Mouse (Mus musculus) naive thymus-derived CD4-positive, alpha-beta T cell, adult 2 months (primary cell): ENCODE measurements around the gene Slc25a11.
A peak's percentile ranks its signal among the peaks of the same experiment; 100 is the strongest.

Source experiments
- DNase-seq: peaks from one replicate; pipeline ENCODE4 v3.0.0-alpha.2; 2011; ENCODE audit warnings: low read depth

Gene Slc25a11

DNA sequence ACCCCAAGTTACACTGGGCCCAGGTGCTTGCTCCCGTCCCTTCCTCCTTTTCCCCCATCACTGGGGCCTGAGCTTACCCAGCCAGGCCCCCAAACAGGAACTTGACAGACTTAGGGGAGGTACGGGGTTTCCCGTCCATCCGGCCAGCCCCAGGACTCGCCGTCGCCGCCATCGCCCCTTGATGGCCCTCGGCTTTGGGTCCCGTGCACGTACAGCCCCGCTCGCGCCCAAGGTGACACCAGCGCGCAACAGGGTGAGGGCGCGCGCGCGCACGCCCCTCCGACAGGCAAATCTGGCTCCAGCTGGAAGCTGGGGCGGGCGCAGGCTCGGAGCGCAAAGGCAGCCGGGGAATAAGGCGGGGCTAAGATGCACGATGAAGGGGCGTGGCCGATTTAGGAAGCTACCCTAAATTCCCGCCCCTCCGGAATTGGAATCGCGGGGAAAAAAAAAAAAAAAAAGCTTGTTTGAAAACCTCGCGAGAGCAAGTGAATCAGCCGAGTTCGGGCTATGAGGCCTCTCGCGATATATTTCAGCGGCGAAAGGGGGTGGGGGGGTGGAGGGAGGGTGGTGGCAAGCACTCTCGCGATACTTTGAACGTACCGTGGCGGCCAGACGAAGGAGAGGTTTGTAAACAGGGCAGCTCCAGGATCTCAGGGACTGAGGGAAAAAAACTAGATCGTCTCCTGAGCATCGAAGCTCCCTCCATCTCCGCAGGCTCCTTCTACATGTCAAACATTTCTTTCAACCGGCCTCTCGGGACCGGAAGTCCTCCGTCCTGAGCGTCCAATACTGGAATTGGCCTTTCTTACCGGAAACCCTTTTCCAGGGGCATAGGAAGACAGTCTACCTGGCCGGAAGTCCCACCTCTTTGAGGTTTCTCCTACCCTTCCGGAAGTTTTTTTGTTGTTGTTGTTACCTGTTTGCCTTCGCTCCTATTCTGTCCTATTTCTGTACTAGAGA is at the start of gene Slc25a11, which contains the start of gene Rnf167:
Gene Slc25a11, minus strand, starts transcription at position 789 of the 960 bp plus-strand sequence.
Gene Rnf167, plus strand, starts transcription at position 545 of the 960 bp plus-strand sequence.
- DNase-seq: peak; percentile 98

DNA sequence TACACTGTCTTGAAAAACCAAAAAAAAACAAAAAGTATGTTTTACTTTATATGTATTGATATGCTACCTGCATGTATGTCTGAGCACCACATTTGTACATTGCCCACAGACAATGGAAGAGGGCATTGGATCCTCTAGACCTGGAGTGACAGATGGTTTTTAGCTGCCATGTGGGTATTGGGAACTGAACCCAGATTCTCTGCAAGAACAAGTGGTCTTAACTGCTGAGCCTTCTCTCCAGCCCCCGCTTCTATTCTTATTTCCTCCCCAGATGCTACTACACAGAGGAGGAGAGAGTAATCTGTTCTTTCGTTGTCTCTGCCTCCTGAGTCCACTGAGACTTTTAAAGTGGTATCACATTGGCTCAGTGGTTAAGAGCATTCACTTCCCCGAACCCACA is 46.2 kb upstream of the Slc25a11 start:
- DNase-seq: no peak

DNA sequence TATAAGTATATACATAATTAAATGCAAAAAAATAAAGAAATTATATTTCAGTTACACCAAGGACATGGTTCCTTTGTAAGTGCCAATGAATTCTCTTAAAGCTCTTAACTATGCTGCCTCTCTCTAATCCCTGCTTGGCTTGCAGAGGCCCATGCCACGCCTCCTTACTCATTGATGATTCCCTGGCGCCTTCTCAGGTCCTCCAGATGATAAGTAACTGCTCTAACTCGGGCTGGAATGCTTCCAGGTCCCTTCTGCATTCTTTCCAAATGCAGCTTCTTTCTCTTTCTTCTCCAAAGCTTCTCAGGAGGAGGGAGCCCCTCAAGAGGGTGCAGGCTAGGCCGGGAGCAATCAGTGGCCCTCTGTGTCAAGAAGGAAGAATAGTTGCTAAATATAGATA is 42.3 kb upstream of the Slc25a11 start:
- no peak for DNase-seq

DNA sequence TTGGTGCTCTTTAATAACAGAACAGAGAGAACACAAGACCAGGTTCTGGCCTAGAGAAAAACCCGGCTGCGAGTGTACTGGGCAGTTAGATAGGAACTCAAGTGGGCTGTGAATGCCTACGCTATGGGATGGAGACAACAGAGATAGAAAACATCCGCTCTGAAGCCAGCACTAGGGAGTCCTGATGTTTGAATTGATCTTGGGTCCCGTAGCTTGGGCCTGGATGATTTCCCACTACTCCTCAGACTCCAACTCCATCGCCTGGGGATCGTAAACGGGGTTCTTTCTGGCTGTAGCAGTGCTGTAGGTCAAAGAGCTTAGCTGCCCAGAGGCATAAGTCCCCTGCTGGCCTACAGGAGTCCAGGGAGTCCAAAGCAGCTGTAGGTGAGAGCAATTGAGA is 41.1 kb upstream of the Slc25a11 start:
- DNase-seq: no peak

DNA sequence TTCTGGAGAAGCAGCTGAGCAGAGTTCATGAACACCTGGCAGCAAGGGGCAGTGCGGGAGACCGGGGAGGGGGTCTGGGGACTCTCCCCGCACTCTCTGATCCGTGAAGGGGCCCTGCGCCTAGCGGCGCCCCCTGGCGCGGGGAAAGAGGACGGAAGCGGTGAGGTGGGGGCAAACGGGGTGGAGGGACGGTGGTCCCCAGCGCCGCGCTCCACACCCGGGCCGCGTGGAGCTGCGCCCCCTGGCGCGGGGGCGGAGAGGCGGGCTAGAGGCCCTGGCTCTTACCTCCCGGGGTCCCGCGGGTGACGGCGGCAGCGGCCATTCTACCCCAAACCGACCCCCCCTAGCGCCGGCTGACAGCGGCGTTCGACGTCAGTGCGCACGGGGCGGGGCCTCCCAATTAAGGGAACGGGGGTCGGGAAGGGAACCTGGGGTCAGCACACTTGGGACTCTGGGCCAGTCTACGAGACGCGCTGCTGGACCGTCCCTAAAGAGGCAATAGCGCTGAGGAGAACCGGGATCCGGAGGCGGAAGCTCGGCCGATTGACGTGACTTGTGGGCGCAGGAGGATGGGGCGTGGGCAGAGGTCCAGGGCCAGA is 40.4 kb upstream of the Slc25a11 start, which contains the start of gene Camta2:
Gene Camta2, minus strand, starts transcription at position 505 of the 599 bp plus-strand sequence.
- peak; percentile 79 for DNase-seq

DNA sequence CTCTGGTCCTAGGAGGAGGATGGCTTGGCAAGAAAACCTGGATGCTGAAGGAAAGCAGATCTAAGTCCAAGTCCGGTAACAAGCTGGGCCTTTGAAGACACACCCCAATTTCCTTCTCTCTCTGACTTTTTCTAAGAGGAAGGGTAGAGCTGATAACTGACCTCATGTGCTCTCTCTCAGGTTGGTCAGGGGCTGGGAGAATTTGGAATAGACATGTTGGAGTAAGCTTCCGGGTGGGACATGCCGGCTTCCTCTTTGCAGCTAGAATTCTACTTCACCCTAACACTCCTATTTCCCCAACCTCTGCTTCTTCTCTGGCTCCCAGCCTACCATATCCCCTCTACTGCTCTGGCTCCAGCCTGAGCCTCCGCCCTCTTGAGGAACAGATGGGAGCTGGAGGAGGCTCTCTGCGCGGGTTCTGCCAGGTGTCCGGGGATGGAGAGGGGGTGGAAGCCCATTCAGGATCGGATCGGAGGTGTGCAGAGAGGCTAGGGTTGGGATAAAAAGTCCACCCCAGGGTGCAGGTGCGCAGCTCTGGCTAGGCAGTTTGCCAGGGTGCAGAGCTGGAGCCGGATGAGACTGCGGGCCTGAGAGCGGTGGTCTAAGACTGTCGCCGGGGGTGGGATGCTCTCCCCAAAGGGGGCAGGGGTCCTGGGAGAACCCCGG is 39.8 kb upstream of the Slc25a11 start:
- no peak for DNase-seq

DNA sequence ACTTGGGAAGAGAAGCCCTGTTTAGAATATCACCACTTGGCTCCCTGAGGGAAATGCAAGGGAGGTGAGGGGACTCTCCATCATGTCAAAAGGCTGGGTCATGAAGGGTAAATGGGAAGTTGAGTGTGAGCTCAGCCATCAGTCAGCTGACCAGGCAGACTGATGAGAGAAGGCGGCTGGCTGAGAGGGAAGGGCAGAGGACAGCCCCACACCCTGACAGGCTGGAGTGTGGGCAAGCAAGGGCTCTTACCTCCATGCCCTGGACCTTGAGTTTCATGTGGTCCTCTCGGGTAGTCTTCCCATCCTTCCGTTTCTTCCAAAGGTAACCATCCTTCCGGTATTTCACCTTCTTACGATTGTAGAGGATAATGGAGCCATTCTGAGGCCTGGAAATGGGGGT is 36.4 kb upstream of the Slc25a11 start:
- no peak for DNase-seq

DNA sequence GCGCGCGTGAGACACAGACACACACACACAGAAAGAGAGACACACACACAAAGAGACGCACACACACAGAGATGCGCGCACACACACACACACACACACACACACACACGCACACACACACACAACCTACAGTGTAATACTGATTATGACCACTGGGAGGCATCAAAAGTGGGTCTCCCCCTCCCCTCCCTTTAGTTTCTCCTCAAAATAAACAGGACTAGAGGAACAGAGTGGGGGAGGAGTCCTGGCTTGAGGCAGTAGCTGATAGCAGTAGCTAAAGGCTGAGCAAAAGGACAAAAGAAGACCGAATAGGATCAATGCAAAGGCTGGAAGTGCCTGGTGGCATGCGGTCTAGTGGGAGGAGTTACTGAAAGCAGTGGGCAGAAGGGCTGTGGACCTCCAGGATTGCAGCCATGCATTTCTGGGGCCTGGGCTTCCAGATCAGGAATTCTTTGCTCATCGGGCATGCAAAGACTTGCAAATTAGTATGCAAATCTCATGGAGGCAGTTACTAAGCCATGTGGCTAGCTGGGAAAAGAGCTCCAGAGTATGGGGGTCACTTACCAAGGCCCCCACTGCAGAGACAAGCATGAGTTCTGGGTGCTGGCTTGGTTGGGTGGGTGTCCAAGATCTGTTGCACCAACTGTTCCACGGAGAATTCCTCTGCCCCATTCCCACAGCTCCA is 34.8 kb upstream of the Slc25a11 start:
- peak; percentile 78 for DNase-seq

DNA sequence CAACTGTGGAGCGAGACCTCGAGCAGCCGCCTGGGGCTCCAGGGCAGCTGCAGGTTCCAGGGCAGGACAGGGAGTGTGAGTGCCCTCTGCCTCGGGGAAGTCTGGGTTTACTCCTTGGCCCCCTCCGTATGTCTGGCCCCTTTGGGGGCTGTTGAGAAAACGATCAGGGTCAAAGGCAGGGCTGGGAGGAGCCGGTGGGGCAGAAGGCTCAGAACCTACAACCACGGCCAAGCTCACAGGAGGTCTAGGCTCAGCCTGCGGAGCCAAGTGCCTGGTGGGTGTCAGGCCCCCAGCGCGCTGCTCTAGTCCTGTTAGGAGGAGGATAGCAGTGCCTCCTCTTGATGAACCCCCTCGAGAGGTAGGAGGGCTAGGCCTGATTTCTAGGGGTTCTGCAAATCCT is 33.9 kb upstream of the Slc25a11 start:
- no peak for DNase-seq

DNA sequence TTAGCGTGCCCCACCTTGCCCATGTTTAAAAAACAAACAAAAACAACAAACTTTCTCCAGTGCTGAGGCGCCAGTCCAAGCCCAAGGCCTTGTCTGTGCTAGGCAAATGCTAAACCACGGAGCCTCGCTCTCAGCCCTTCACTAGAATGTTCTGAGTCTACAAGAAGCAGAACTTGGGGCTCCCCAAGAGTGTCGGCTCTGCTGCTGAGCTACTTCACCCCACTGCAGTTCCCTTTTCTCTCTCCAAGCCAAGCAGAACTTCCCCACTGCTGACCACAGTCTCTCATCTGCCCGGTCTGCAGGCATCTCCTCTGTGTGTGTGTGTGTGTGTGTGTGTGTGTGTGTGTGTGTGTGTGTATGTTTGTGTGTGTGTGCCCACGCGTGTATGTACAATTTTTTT is 32.6 kb upstream of the Slc25a11 start:
- no peak for DNase-seq

DNA sequence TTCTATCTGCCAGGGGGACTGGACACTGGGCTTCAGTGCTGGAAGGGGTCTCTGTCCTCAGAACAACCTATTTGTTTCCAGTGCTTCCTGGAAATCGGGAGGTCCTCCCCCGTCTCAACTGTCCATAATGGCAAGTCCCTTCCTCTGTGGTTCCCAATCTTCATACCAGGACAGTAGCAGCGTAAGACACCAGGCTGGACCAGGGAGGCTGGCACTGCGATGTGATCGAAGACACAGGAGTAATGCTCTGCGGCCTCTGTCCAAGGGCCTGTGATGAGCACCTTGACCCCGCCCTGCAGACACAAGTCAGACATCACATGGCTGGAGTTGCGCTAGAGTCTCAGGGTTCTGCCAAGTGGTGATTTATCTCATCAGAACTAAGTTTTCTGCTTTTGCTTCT is 32.1 kb upstream of the Slc25a11 start:
- no peak for DNase-seq

DNA sequence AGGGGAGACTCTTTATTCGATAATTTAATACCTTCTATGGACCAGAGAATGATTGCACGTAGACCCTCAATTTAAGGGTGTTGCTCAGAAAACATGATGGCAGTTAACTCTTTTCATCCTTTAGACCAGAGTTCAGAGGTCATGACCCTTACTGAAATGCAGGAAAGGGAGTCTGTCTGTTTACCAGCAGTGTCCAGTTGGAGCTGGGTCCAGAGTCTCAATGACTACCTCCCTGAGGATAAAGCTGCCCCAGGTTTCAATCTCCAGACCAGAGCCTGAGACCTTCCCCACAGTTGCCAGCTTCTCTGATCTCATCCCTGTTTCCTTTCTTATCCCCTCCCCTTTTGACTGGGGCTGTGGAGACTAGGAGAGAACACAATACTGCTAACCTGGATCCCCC is 31.3 kb upstream of the Slc25a11 start:
- no peak for DNase-seq

DNA sequence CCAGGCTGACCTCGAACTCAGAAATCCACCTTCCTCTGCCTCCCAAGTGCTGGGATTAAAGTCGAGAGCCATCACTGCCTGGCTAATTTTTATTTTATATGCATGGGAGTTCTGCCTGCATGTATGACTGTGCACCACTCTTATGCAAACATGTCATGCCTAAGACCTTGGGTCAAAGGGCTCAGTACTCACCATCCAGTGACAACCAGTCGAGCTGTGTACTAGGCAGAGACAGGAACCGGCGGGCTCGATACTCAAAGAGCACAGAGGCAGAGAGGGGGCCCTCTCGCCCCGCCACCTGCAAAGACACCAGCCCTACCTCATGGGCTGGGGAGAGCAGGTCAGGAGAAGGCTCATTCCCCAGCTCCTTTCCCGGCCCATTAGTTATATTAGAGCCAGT is 30.8 kb upstream of the Slc25a11 start:
- DNase-seq: no peak

DNA sequence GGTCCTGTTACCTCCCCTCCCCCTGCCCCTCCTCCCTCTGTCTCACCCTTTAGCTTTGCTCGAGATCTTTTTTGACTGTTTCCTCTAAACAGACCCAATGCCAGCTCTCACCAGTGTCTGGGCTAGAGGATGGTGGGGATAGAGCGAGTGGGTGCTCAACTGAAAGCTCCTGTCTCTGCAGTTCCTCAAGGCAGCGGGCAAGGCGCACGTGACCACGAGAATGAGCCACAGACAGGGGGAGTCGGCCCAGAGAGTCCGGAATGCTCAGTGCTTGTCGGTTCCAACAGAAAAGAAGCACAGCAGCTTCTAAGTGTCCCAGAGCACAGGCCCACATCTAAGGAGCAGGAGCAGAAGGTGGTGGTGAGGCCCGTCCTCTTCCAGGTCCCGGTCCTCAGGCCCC is 27.2 kb upstream of the Slc25a11 start:
- DNase-seq: no peak

DNA sequence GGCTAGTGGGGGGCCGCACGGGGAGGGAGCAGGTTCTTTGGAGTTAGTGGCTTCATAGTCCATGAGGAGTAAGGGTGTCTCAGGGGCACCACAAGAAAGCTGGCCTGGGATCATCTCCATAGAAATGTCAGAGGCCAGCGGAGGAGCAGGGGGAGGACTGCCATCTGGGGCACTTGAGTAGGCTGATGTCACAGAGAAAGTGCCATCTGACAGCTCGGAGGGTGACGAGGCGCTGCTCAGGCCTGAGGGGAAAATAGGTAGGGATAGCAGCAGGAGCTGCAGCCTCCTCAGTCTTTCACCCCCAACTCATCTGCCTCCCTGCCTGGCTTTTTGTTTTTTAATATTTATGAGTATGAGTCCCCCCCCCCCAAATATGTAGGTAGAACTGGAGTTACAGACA is 26.7 kb upstream of the Slc25a11 start:
- DNase-seq: no peak

DNA sequence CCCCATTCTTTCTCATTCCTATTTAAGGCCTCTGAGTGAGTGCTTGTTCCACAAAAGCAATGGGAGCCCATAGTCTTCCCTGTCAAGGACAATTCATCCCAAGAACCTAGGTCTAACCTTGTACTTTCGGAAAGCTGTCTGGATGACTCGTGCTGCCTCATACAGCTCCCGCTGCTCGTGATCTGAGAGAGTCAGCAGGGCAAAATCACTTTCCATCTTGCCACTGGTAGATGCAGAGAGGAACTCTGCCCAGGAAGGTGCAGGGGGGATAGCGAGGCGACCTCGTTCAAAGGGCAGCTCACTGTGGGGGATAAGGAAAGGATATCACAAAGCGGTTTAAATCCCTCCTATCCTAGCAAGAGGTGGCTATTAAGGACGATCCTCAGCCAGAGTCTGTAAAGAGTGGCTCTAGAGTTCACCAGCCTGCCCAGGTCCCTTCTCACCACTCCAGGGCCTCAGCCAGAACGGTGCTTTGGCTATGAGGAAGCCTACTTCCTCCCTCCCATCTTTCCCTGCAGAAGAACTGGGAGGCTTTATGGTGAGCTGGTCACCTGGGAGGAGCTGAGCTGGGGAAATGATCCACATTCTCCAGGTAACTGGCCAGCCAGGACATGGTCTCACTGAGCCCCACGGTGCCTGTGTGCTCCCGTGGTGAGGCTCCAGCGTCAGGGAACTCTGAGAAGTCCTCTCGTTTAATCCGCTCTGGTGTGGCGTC is 24.2 kb upstream of the Slc25a11 start:
- DNase-seq: no peak

DNA sequence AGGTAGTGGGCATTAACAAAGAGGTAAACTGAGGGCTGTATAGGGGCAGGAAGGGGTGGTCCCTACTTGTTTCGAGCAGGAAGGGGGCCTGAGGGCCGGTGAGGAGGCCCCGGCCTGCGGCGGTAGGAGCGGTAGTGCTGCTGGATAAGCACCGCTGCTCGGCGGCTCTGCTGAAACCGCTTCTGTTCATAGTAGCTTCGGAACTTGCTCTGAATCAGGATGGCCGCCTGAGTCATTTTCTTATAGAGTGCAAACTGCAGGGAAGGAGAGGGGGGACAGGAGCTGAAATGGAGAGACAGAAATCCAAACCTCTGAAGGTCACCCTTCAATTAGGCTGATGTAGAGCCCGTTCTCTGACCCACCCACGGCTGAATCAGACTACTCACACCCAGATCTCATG is 23.2 kb upstream of the Slc25a11 start:
- DNase-seq: no peak

DNA sequence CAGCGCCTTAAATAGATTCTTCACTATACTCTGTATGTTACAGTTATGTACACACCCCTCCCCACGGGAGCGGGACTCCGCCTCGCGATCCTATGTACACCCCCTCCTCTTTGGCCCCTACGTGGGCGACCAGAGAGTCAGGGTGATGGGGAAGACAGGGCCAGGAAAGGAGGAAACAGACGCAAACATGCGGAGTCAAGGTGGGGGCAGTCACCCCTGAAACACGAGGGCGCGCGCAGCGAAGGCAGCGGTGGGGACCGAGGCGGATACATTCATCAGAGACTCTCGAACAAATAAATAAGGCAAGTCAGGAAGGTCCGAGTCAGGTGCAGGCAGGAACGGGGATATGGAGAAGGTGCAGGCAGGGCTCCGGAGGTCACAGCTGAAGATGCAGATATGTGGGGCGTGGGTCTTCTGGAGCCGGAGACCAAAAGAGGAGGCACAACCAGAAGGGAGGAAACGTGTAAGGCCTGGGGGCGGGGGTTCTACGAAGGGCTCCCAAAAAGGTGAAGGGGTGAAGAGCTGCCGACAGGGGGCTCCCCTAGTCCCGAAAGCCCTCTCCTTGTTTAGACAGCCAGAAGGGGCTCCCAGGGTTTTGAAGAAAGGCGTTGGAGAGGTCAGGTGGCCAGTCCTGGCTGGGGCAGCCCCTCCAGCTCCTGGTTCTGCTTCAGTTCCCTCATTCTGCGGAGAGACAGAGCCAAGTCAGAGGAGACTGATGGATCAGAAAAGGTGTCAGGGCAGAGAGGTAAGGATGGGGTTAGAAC is 22.5 kb upstream of the Slc25a11 start:
- peak; percentile 92 for DNase-seq

DNA sequence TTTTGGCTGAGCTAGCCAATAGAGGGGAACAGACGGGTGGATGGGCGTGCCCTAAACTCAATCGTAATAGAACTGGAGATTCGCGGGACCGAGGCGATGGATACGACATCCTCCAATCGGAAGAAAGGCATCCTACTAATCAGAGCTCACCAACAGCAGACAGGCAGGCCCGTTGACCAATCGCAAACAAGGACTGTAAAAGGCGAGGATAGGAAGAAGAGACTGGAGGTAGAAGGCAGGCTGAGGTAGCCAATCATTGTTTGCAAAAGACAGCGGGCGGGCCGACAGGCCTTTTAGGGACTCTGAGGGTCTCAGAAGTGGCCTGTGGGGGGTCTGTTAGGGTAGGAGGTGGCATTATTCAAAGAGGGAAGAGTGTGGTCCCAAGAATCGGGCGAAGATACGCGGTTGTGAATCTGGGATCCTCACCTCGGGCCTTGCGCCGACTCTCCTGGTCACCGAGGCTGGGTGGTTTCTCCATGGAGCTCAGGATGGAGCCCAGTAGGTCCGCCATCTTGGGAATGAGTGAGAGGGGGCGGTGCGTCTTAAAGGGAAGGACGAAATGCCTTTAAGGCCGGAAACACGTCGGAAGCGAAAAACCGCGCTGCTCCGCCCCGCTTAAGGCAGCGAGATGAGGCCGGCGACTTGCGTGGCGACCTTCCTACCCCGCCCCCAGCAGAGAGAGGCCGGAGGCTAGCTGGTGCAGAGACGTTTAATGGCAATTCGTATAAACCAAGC is 21.7 kb upstream of the Slc25a11 start, which contains the start of gene Spag7:
Gene Spag7, minus strand, starts transcription at position 646 of the 735 bp plus-strand sequence.
- peak; percentile 98 for DNase-seq

DNA sequence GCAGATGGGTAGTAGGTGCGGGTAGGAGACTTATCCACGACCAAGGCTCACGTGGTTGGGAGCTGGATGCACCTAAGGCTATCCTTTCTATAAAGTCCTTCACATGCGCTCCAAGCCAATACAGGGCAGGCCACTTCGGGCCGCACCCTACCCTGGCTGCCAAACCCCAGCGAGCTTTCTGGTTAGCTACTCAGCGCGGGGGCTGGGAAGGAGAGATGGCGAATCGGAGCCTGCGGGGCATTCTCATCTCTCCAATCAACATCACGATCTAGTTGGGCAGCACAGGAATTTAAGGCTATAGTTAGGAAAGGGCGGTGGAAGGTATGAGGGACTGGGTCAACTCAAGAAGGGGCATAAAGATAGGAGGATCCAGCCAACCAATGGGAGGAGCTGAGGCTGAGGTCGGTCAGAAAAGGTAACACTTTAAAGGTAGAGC is 21.1 kb upstream of the Slc25a11 start:
- no peak for DNase-seq
